Mouse (Mus musculus) heart, postnatal 0 days (tissue): ENCODE results near the gene Brd3os. TPM values are rescaled to one million over a fixed set of nuclear protein-coding genes. Genes with fewer than 3 reads are reported as not detected.

Source experiments
- ATAC-seq: fragments of 200-750 bp; cut with Nextera tagmentation; 2 replicates; pipeline ENCODE4 v1.8.0; 2017; ENCODE audit warnings: low read depth, moderate number of reproducible peaks, moderate library complexity; ENCODE audit not compliant: insufficient read depth
- DNase-seq: peaks from one replicate; pipeline ENCODE4 v3.0.0-alpha.2; 2016; ENCODE audit warnings: low spot score
- H3K27ac ChIP-seq: fragments of 300-500 bp; sonication (generic); 2 replicates; pipeline ENCODE4 v1.5.1; 2014; ENCODE audit warnings: low read depth, mild to moderate bottlenecking
- H3K27me3 ChIP-seq: fragments of 300-500 bp; sonication (generic); 2 replicates; pipeline ENCODE4 v1.6.1; 2014; ENCODE audit warnings: low read length, mixed read lengths; ENCODE audit not compliant: control insufficient read depth, insufficient read depth
- H3K36me3 ChIP-seq: fragments of 300-500 bp; sonication (generic); replicated peaks from 2 replicates; pipeline ENCODE4 v1.6.1; 2014; ENCODE audit warnings: low read length, mixed read lengths; ENCODE audit not compliant: control insufficient read depth, insufficient read depth
- H3K4me1 ChIP-seq: fragments of 300-500 bp; sonication (generic); 2 replicates; pipeline ENCODE4 v1.6.1; 2014; ENCODE audit warnings: antibody characterized with exemption; ENCODE audit not compliant: control insufficient read depth, insufficient read depth
- H3K4me2 ChIP-seq: fragments of 300-500 bp; sonication (generic); 2 replicates; pipeline ENCODE4 v1.6.1; 2014; ENCODE audit warnings: low read depth, mild to moderate bottlenecking, low read length, moderate library complexity
- H3K4me3 ChIP-seq: fragments of 300-500 bp; sonication (generic); 2 replicates; pipeline ENCODE4 v1.5.1; 2014; ENCODE audit warnings: low read depth, low read length
- H3K9ac ChIP-seq: fragments of 300-500 bp; sonication (generic); replicated peaks from 2 replicates; pipeline ENCODE4 v1.6.1; 2014; ENCODE audit warnings: low read depth, low read length, mixed read lengths
- H3K9me3 ChIP-seq: fragments of 300-500 bp; sonication (generic); replicated peaks from 2 replicates; pipeline ENCODE4 v1.6.1; 2016; ENCODE audit warnings: low read length; ENCODE audit not compliant: control insufficient read depth
- CTCF ChIP-seq: IDR thresholded peaks from 2 replicates; pipeline ENCODE4 v1.5.1; 2016; ENCODE audit warnings: antibody characterized with exemption, control low read depth, low read depth
- EP300 ChIP-seq: IDR thresholded peaks from 2 replicates; pipeline ENCODE4 v1.6.1; 2016; ENCODE audit warnings: antibody characterized with exemption, low read depth
- WGBS: fragments of 180-500 bp; shearing (Covaris S2); extraction: QIAGEN DNeasy Blood & Tissue Kit; methylation state at CpG from one replicate; pipeline ENCODE4 v1.1.7; 2014; 5-methylcytosine and 5-hydroxymethylcytosine counted together
- polyA plus RNA-seq: library from polyadenylated mRNA; unstranded; fragments of >200 nt; fragmentation: Nextera tagmentation; extraction: Ambion mirVana; gene quantifications from 2 replicates; pipeline ENCODE4 v1.2.1, GENCODE M21; 2015
- total RNA-seq: library from RNA; depleted of rRNA; stranded (reverse); fragments of >200 nt; gene quantifications from 2 replicates; pipeline ENCODE4 v1.2.3, GENCODE M21; 2014; ENCODE audit warnings: low replicate concordance

Gene Brd3os
- total and polyA plus RNA-seq, 2 experiments from 2014 or later, result 0.11 to 1.9 TPM

DNA sequence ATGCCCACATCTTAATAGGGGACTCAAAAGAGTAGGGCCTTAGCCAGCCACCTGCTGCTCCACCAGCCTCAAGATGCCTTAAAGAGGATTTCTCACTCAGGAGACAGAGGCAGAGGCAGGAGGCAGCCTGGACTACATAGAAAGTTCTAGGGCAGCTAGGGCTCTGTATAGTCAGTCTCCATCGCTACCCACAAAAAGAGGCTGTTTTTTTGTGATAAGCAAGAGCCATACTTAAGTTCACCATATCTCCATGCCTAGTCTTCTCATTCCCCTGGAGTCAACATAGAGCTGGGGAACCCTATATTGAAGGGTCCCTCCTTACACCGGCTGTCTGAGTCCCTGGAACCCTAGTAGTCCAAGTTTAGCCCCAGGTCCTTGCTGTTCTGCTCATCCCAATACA is 28.4 kb downstream of the Brd3os start:
- TF ChIP-seq EP300, result no peak
- no peak for TF ChIP-seq CTCF

GRCm38 (mm10) chr2:27471170-27471584 is 29.1 kb downstream of the Brd3os start:
- H3K4me2 ChIP-seq, result no peak overlapping the region
- no peak overlapping the region for H3K9ac ChIP-seq
- no peaks in the 10 kb centered on the region for H3K27me3 ChIP-seq
- no peaks in the 10 kb centered on the region for H3K36me3 ChIP-seq
- no peaks in the 10 kb centered on the region for H3K9me3 ChIP-seq
- TF ChIP-seq EP300, result no peak
- ATAC-seq (no peak), DNase-seq (no peak)
- H3K27ac ChIP-seq, result no peak overlapping the region
- H3K4me3 ChIP-seq, result no peak overlapping the region
- peaks cover 43% of the 10 kb centered on the region for H3K4me1 ChIP-seq

More for the DNA sequence above, 28.4 kb downstream of the Brd3os start:
- Histone ChIP-seq H3K36me3 (no peaks in the 10 kb centered on the region), H3K4me2 (no peak overlapping the region), H3K4me3 (no peak overlapping the region), H3K9ac (no peak overlapping the region), H3K27ac (no peak overlapping the region), H3K9me3 (no peaks in the 10 kb centered on the region), H3K4me1 (peaks cover 43% of the 10 kb centered on the region), H3K27me3 (no peaks in the 10 kb centered on the region)
- DNase-seq (no peak), ATAC-seq (no peak)
- WGBS, result 85% methylated on average over 2 of the region's 2 CpGs

- no peaks in the 10 kb centered on the region for H3K27me3 ChIP-seq
- no peak for TF ChIP-seq EP300
- TF ChIP-seq CTCF, result no peak
- H3K9me3 ChIP-seq, result no peaks in the 10 kb centered on the region
- DNase-seq (peak; percentile 11), ATAC-seq (no peak)
- H3K4me2 ChIP-seq, result peak overlapping the region; percentile 88
- H3K36me3 ChIP-seq, result no peaks in the 10 kb centered on the region
- peaks cover 50% of the 10 kb centered on the region for H3K4me1 ChIP-seq
- 27% methylated on average over 7 of the region's 7 CpGs for WGBS
- H3K27ac ChIP-seq, result peak overlapping the region; percentile 32; the same call in 1 of the 2 replicates
- peak overlapping the region; percentile 90; the same call in 1 of the 2 replicates for H3K9ac ChIP-seq
- H3K4me3 ChIP-seq, result peak overlapping the region; percentile 95
Observed at GRCm38 (mm10) chr2:27473061-27473765, 31.1 kb downstream of the Brd3os start.

DNA sequence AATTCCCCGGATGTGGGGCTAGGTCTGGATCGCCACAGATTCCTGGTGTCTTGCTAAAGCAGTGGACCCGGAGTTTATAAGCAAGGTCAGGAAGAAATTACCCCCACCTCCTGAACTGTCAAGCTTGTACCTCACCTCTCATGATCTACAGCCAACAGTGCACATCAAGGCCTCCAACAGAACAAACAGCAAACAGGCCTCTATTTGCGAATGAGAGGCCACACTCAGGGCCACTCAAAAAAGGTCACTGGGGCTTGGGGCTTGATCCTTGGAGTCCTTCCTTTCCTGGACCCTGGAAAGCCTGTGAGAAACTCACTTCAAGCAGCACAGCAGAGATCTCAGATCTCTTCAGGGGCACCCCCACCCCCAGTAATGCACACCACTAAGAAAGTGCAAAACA is 31.8 kb downstream of the Brd3os start:
- no peaks in the 10 kb centered on the region for H3K27me3 ChIP-seq
- peak overlapping the region; percentile 96; the same call in 1 of the 2 replicates for H3K27ac ChIP-seq
- no peak for ATAC-seq
- peak overlapping the region; percentile 95 for H3K4me3 ChIP-seq
- no peaks in the 10 kb centered on the region for H3K9me3 ChIP-seq
- H3K4me2 ChIP-seq, result peak overlapping the region; percentile 88
- no peak for TF ChIP-seq EP300
- no peak for TF ChIP-seq CTCF
- no peaks in the 10 kb centered on the region for H3K36me3 ChIP-seq
- peak overlapping the region; percentile 90 for H3K9ac ChIP-seq
- WGBS, result 22% methylated on average over 4 of the region's 4 CpGs
- H3K4me1 ChIP-seq, result peaks cover 50% of the 10 kb centered on the region
- no peak for DNase-seq

DNA sequence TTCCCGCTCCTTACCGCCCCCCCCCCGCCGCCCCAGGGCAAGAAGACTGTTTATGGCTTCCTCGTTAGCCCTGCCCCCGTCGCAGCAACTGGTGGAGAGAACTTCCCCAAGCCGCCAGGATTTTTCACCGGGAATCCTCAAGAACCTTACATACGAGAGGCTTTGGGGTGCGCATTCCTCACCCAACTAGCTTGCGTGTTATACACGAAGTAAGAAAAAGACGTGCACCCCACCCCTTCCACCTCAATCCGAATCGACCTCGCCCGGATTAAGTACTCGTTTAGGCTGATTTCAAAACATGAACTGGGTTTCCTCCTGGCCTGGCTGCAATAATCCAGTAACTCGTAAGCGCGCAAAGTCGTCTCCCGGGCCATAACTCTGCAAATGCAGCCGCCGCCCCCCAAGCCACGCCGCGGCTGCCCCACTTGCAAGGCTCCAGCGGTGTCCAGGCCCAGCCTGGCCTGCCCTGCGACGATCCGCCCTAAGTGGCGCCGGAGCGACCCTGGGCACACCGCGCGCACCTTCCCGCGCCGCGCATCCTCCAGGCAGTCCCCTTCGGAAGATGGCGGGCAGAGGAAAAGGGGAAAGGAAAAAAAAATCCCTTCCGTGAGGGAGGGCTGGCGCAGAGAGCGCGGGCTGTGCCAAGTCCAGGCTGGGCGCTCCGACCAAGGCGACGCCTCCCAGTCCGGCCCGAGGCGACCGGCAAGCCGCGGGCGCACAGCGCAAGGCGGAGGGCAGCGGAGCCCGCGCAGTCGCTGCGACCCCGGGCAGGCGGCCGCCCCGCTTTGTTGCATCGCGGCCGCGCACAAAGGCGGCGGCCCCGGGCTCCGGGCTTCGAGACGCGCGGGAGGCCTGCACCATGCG is 32.7 kb downstream of the Brd3os start:
- no peaks in the 10 kb centered on the region for H3K36me3 ChIP-seq
- ATAC-seq (peak; percentile 22), DNase-seq (peak; percentile 27)
- no peaks in the 10 kb centered on the region for H3K9me3 ChIP-seq
- under 1% methylated on average over 79 of the region's 84 CpGs for WGBS
- peaks cover 49% of the 10 kb centered on the region for H3K4me1 ChIP-seq
- H3K9ac ChIP-seq, result peak overlapping the region; percentile 90
- H3K4me3 ChIP-seq, result peak overlapping the region; percentile 95
- peak overlapping the region; percentile 96 for H3K27ac ChIP-seq
- H3K4me2 ChIP-seq, result peak overlapping the region; percentile 88
- no peak for TF ChIP-seq EP300
- no peak for TF ChIP-seq CTCF
- H3K27me3 ChIP-seq, result no peaks in the 10 kb centered on the region
